Mouse (Mus musculus): ENCODE measurements at regions not wholly inside any gene's neighbourhood (a gene's known extent, or its start where the extent isn't known, plus 50 kb on each side); places are given as distances from the start of the nearest gene placed in this dataset.

- Histone ChIP-seq H3K9me3 (ENCODE audit: low read depth, low read length) (no peaks in the 10 kb centered on the region), H3K27ac (ENCODE audit: low read depth) (no peak overlapping the region), H3K4me1 (ENCODE audit: insufficient read depth) (no peaks in the 10 kb centered on the region), H3K4me3 (ENCODE audit: low read depth, low read length) (no peak overlapping the region), H3K9ac (no peak overlapping the region), H3K4me2 (no peak overlapping the region), H3K27me3 (ENCODE audit: insufficient read depth, low read length) (no peaks in the 10 kb centered on the region), H3K36me3 (ENCODE audit: insufficient read depth) (no peaks in the 10 kb centered on the region)
- no peak for DNase-seq
- no peak for TF ChIP-seq CTCF (IDR thresholded peaks at IDR 0.05; ENCODE audit: low read depth)
- WGBS: 66% methylated on average over 6 of the region's 6 CpGs
- no peak for ATAC-seq (ENCODE audit: insufficient read depth)
Observed at GRCm38 (mm10) chr12:8070788-8071187, 93.3 kb downstream of the Apob start.

DNA sequence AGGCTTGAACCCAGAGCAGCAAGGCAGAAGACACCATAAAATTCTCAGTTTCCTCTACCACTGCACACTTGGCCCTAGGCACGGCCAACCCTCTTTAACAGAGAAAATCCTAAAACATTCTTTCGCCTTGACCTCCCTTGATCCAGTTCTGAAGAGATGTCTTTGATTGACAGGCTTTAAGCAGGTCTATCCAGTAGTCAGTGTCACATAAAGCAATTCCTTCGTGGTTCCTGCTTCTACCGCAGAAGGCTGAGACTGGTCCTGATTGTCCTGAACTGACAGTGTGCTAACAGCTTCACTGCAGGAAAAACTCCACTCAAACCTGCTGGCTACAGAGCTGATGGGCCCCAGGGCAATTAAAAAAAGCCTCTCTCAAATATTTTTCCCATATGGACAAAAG is 93.8 kb downstream of the Apob start:
- WGBS: 77% methylated on average over 4 of the region's 4 CpGs

GRCm38 (mm10) chr12:8076010-8076540 is 98.6 kb downstream of the Apob start:
- Histone ChIP-seq H3K9me3 (ENCODE audit: low read depth, low read length) (no peaks in the 10 kb centered on the region), H3K4me3 (ENCODE audit: low read depth, low read length) (no peak overlapping the region), H3K36me3 (ENCODE audit: insufficient read depth) (no peaks in the 10 kb centered on the region), H3K4me2 (no peak overlapping the region), H3K27me3 (ENCODE audit: insufficient read depth, low read length) (no peaks in the 10 kb centered on the region), H3K27ac (ENCODE audit: low read depth) (no peak overlapping the region), H3K9ac (no peak overlapping the region), H3K4me1 (ENCODE audit: insufficient read depth) (no peaks in the 10 kb centered on the region)
- no peak for ATAC-seq (ENCODE audit: insufficient read depth)
- no peak for DNase-seq
- TF ChIP-seq CTCF (IDR thresholded peaks at IDR 0.05; ENCODE audit: low read depth): no peak

More for the DNA sequence above, 93.8 kb downstream of the Apob start:
- no peak overlapping the region for H3K4me2 ChIP-seq
- H3K4me3 ChIP-seq (ENCODE audit: low read depth, low read length): no peak overlapping the region
- no peaks in the 10 kb centered on the region for H3K27me3 ChIP-seq (ENCODE audit: insufficient read depth, low read length)
- H3K36me3 ChIP-seq (ENCODE audit: insufficient read depth): no peaks in the 10 kb centered on the region
- DNase-seq (no peak), ATAC-seq (ENCODE audit: insufficient read depth) (no peak)
- no peak for TF ChIP-seq CTCF (IDR thresholded peaks at IDR 0.05; ENCODE audit: low read depth)
- no peak overlapping the region for H3K9ac ChIP-seq
- no peaks in the 10 kb centered on the region for H3K9me3 ChIP-seq (ENCODE audit: low read depth, low read length)
- H3K4me1 ChIP-seq (ENCODE audit: insufficient read depth): no peaks in the 10 kb centered on the region
- no peak overlapping the region for H3K27ac ChIP-seq (ENCODE audit: low read depth)

GRCm38 (mm10) chr12:8077346-8077745 is 99.9 kb downstream of the Apob start:
- TF ChIP-seq CTCF (IDR thresholded peaks at IDR 0.05; ENCODE audit: low read depth): no peak
- H3K36me3 ChIP-seq (ENCODE audit: insufficient read depth): no peaks in the 10 kb centered on the region
- ATAC-seq (ENCODE audit: insufficient read depth) (no peak), DNase-seq (no peak)
- no peaks in the 10 kb centered on the region for H3K9me3 ChIP-seq (ENCODE audit: low read depth, low read length)
- H3K4me2 ChIP-seq: no peak overlapping the region
- no peak overlapping the region for H3K4me3 ChIP-seq (ENCODE audit: low read depth, low read length)
- 77% methylated on average over 4 of the region's 4 CpGs for WGBS
- H3K9ac ChIP-seq: no peak overlapping the region
- no peak overlapping the region for H3K27ac ChIP-seq (ENCODE audit: low read depth)
- no peaks in the 10 kb centered on the region for H3K27me3 ChIP-seq (ENCODE audit: insufficient read depth, low read length)
- no peaks in the 10 kb centered on the region for H3K4me1 ChIP-seq (ENCODE audit: insufficient read depth)

GRCm38 (mm10) chr12:8078046-8078445 is 100.6 kb downstream of the Apob start:
- WGBS: 77% methylated on average over 3 of the region's 3 CpGs
- no peak overlapping the region for H3K9ac ChIP-seq
- no peak overlapping the region for H3K4me2 ChIP-seq
- H3K27me3 ChIP-seq (ENCODE audit: insufficient read depth, low read length): no peaks in the 10 kb centered on the region
- no peaks in the 10 kb centered on the region for H3K9me3 ChIP-seq (ENCODE audit: low read depth, low read length)
- no peaks in the 10 kb centered on the region for H3K36me3 ChIP-seq (ENCODE audit: insufficient read depth)
- TF ChIP-seq CTCF (IDR thresholded peaks at IDR 0.05; ENCODE audit: low read depth): no peak
- no peak overlapping the region for H3K4me3 ChIP-seq (ENCODE audit: low read depth, low read length)
- DNase-seq (no peak), ATAC-seq (ENCODE audit: insufficient read depth) (no peak)
- no peaks in the 10 kb centered on the region for H3K4me1 ChIP-seq (ENCODE audit: insufficient read depth)
- no peak overlapping the region for H3K27ac ChIP-seq (ENCODE audit: low read depth)

DNA sequence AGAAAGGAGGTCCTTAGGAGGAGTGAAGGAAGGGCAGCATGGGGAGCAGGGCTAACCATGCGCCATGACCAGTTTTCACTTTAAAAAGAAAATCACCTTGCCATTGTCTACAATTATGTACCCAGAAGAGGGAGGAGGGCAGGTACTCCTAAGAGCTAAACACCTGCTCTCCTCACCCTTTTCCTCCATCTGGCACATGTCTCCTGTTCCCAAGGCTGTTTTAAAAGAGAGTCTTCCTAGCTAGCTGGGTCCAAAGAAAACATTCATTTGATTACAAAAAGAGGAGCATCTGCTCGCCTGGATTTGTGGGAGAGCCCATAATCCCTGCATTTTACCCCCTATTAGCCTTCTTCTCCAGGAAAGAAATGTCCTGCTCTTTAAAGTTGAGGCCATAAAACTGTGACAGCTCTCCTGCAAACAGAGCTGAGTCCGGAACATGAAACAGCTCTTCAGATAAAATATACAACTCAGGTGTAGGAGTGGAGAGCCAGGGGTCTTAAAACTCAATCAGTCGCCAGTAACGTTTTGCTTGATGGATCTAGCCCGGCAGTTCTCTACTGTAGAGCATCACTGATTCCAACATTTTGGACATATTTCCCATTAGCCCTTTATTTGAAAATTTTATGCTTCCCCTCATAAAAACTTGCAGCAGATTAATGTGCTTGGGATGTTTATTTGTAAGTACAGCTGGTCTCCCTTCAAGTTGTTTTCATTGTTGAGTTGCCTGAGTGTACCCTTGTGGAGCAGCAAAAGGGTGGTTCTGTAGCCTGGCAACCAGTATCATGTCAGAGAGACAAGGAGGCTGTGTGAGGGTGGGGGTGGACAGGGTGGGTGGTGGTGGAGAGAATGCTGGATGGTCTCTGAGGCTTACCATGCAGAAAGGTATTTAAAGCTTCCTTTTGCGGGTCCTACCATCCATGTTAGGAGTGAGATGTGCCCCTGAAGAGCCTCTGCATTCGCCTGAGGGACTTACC is 105.5 kb downstream of the Apob start:
- no peak for ATAC-seq (ENCODE audit: insufficient read depth)
- no peaks in the 10 kb centered on the region for H3K27me3 ChIP-seq (ENCODE audit: insufficient read depth, low read length)

DNA sequence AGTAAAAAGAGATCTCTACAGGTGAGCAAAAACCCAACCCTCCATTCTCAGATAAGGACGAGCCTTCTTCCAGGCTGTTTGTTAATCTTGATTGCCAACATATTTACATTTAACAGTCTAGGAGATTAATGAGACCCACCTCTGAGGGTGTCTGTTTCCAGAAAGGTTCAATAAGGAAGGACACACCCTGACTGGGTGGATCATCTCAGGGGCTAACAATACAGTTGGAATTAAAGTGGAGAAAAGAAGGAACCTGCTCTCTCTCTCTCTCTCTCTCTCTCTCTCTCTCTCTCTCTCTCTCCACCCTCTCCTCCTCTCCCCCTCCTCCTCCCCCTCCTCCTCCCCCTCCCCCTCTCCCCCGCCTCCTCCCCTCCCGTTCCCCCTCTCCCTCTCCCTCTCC is 110.5 kb downstream of the Apob start:
- no peak overlapping the region for H3K4me2 ChIP-seq
- no peak for DNase-seq
- TF ChIP-seq CTCF (IDR thresholded peaks at IDR 0.05; ENCODE audit: low read depth): no peak
- H3K9me3 ChIP-seq (ENCODE audit: low read depth, low read length): no peaks in the 10 kb centered on the region
- no peak overlapping the region for H3K4me3 ChIP-seq (ENCODE audit: low read depth, low read length)
- H3K9ac ChIP-seq: no peak overlapping the region
- no peaks in the 10 kb centered on the region for H3K27me3 ChIP-seq (ENCODE audit: insufficient read depth, low read length)
- no peaks in the 10 kb centered on the region for H3K36me3 ChIP-seq (ENCODE audit: insufficient read depth)
- H3K4me1 ChIP-seq (ENCODE audit: insufficient read depth): no peaks in the 10 kb centered on the region
- no peak overlapping the region for H3K27ac ChIP-seq (ENCODE audit: low read depth)
- WGBS: 30% methylated on average over 2 of the region's 3 CpGs
- ATAC-seq (ENCODE audit: insufficient read depth): no peak

More for the DNA sequence above, 105.5 kb downstream of the Apob start:
- H3K27ac ChIP-seq (ENCODE audit: low read depth): no peak overlapping the region
- no peak overlapping the region for H3K4me3 ChIP-seq (ENCODE audit: low read depth, low read length)
- H3K9me3 ChIP-seq (ENCODE audit: low read depth, low read length): no peaks in the 10 kb centered on the region
- no peaks in the 10 kb centered on the region for H3K4me1 ChIP-seq (ENCODE audit: insufficient read depth)
- TF ChIP-seq CTCF (IDR thresholded peaks at IDR 0.05; ENCODE audit: low read depth): no peak
- H3K9ac ChIP-seq: no peak overlapping the region
- H3K36me3 ChIP-seq (ENCODE audit: insufficient read depth): no peaks in the 10 kb centered on the region
- 66% methylated on average over 8 of the region's 8 CpGs for WGBS
- H3K4me2 ChIP-seq: no peak overlapping the region
- DNase-seq: no peak

Measured in lung, embryonic 14.5 days (tissue).